Mouse (Mus musculus) adipose tissue, adult 10 weeks (tissue): ENCODE measurements around the gene Dohh. TPM values are rescaled to one million over a fixed set of nuclear protein-coding genes. Genes with fewer than 3 reads are reported as not detected.

Experiments used
- polyA plus RNA-seq: library from polyadenylated mRNA; stranded (reverse); fragments of 350-450 nt; fragmentation: Illumina TruSeq; extraction: RNeasy Lipid Tissue Mini Kit (QIAGEN cat#74804); gene quantifications from one replicate; pipeline ENCODE4 v1.2.3, GENCODE M21; 2014; ENCODE audit warnings: low read depth, low replicate concordance

Dohh gene
- polyA plus RNA-seq = 66.8 TPM

DNA sequence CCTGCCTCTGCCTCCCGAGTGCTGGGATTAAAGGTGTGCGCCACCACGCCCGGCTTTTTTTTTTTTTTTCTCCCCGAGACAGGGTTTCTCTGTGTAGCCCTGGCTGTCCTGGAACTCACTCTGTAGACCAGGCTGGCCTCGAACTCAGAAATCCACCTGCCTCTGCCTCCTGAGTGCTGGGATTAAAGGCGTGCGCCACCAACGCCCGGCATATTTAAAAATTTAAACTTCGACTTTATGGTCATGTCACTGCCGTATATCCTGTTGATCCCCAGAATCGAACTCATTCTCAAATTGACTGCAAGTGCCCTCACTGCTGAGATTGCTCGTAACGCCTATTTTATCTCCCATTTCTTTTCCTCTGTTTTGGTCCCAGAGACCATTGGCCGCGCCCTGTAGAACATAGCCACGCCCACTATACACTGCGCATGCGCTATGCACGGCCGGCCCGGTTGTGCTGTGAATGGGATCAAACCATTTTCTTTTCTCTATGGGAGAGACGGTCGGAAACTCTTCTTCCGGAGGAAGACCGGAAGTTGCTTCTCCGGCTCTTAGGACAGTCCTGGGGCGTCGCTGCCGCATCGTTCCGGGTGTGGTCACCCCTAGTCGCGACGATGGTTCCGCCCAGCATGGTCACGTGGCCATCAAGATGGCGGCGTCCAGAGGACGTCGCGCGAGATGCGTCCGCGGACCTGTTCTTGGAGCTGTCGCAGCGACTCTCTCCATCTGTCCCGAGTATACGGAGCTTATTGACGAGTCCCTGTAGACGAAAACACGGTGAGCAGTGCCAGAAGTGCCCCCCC is at the start of gene Dohh, which contains the start of gene Gm48551:
TSS of gene Dohh (plus strand) at position 627 of the 803 bp plus-strand sequence.
TSS of gene Gm48551 (plus strand) at position 665 of the 803 bp plus-strand sequence.

DNA sequence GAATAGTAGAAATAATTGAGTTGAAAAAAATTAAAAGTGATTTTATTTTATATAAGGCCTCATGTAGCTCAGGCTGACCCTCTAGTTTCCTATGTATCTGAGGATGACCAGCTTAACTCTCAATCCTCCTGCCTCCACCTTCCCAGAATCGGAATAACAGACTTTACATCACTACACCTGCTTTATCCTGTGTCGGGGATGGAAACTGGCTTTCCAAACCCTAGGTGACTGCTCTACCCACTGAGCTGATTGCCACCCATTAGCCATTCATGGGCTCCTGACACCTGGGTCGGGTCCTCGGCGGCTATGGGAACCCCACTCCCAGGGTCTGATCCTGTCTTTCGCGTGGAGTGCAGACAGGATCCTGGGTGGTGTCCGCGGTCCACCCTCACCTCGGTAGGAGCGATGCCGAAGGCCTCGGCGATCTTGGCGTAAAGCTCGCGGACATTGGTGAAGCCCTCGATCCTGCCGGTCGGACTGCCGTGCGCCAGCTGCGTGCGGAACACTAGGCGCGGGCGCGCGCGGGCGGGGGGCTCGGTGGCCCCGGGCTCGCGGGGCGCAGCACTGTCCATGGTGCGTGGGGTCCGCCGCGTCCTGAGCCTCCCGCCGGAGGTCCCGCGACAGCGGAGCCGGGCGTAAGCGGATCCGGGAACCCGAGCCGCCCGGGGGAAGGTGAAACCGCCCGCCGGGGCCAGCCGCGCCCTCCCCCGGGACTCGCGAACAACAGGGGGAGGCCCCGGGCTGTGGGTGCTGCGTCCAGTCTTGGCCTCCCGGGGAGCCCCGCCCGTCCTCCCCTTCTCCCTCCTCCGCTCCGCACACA is 41.3 kb upstream of the Dohh start, which contains the start of gene Gipc3:
TSS of gene Gipc3 (minus strand) at position 581 of the 820 bp plus-strand sequence.

DNA sequence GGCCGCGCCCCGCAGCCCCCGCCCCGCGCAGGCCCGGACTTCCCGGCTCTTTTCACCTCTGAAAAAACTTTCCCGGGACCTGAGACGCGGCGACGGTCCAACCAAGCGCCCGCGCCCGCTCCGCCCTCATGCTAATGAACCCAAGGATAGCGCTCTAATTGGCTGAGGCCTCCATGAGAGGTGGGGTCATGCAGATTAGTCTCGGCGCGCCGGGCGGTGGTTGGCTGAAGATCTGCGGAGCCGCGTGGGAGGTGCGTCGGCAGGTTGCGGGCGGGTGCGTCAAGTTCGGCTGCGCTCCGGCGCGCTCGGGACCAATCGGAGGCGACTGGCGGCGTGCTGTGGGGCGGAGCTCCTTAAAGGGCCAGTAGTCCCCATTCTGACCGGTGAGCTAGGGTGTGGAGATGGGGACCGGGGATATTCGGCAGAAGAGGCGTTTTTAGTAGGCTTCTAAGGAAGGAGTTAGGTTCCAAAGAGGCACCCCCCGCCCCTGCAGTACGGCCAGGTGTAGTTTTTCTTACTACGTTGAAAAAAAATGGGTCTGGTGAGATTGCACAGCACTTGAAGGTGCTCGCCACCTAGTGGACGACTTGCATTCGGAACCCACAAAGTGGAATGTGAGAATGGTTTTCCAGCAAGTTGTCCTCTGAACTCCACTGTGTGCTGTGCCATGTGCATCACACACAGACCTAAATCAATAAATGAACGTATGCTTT is 33.7 kb upstream of the Dohh start, which contains the start of gene Hmg20b:
TSS of gene Hmg20b (minus strand) at position 130 of the 713 bp plus-strand sequence.

DNA sequence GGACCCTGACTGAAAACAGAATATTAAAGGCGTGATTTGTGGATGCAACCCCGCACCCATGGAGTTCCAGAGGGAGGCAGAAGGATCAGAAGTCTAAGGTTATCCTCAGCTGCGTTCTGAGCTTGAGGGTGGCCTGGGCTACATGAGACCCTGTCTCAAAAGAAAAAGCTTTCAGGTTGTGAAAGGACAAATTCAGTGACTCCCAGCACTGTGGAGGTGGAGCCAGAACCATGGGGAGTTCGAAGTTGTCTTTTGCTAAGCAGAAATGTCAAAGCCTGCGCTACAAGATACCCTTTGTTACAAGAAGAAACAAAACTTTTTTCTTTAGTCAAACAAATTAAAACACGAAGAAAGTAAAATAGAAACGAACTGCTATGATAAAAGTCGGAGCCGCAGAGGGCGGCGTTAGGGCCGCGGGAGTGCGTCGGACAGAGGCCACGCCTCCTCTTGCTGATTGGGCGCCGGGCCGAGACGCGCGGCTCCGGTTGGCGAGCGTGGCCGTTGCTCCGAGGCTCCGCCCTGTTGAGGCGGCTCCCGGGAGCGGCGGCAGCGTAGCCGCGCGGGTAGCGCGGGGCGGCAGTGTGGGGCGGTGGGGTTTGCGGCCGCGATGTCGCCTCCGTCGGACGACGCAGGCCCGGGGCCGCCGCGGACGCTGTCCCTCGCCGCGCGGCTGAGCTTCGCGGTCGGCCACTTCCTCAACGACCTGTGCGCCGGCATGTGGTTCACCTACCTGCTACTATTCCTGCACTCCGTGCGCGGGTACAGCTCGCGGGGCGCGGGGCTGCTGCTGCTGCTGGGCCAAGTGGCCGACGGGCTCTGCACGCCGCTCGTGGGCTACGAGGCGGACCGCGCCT is 27.0 kb upstream of the Dohh start, which contains the start of gene Mfsd12:
TSS of gene Mfsd12 (plus strand) at position 501 of the 854 bp plus-strand sequence.

DNA sequence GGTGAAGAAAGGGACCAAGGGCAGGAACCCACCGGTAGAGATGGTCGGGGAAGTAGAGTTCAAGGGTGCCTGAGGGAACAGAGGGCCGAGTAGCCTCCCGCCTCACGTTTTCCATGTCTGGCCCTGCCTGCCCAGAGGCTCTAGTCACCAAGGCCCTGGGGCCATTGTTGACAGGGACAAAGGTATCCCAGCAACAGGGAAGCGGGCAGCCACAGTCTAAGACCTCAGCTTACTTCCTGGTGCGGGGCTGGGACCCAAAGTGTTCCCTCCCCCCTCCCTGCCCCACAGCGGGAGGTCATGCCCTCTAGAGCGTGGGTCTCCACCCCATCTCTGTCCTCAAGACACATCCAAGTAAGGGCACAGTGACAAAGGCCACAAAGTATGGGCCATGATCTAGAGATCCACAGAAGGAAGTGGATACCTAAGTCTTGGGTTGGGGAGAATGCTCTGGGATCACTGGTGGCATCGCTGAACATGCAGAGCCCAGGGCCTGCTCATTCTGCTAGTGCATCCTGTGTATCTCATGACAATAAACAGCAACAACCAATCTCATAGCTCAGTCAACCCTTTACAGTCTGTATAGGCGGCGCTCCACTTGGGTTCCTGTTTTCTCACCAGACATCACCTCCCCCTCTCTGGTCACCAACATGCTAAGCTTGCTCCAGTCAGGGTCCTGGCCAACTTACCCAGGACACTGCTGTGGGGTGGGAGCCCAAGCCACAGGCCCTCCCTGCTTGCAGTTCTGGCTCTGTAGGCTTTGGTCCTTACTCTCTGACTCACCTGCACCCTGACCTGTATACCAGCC is 18.4 kb upstream of the Dohh start, which contains the start of gene 4930404N11Rik:
TSS of gene 4930404N11Rik (minus strand) at position 145 of the 805 bp plus-strand sequence.

DNA sequence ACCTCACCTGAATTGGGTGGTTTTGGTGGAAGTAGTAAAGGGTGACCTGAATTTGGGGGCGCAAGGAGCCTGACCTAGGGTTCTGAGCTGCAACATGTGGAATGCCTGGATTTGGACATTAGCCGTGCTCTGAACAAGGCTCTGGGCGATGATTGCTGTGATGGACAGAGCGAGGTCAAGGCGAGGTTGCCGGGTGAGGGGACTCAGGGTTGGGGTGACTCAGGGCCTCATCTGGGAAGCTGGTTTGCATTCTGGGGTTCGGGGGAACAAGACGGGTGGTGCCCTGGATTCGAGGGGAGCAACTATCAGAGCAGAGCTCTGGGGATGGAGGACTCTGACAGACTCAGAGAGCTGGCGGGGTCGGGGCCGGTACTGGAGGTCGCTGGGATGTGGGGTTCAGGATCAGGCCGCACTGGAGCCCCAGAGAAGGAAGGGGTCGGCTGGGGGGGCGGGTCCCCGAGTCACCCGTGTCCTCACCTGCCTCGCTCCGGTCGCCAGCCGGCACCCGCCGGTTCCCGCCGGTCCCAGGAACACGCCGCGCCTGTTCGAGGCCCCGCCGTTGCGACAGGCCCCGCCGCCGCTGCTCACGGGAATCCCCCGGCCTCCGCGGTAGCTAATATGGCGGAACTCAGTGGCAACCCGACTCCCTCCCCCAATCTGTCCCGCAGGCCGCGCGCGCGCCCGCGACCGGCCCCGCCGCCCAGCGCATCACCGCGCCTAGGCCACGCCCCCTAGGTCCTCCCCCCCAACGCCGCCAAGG is 6.3 kb upstream of the Dohh start, which contains the start of gene Fzr1:
TSS of gene Fzr1 (minus strand) at position 724 of the 760 bp plus-strand sequence.

DNA sequence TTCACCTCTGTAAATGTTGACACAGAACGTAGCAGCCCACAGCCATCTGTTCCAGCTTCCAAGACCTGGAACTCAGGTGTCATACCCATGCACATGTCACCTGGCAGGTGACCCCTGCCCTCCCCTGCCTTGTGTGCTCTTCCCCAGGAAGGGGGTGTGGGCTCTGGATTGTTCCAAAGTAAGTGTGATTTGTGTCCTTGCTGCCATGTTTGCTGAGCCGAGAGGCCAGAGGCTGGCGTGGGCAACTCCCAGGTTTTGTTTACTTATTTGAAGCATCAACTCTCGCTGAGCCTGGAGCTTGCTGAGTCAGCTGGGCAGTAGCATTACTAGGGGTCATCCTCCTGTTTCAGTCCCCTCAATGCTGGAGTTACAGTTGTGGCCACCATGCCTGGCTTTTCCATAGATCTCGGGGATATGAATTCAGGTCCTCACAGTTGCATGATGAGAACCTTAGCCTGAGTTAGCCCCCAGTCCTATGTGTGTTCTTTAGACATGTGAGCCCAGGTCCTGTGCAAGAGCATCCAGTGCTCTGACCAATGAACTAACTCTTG is 4.4 kb downstream of the Dohh start, which contains the start of gene Gm48552:
TSS of gene Gm48552 (plus strand) at position 501 of the 551 bp plus-strand sequence.

DNA sequence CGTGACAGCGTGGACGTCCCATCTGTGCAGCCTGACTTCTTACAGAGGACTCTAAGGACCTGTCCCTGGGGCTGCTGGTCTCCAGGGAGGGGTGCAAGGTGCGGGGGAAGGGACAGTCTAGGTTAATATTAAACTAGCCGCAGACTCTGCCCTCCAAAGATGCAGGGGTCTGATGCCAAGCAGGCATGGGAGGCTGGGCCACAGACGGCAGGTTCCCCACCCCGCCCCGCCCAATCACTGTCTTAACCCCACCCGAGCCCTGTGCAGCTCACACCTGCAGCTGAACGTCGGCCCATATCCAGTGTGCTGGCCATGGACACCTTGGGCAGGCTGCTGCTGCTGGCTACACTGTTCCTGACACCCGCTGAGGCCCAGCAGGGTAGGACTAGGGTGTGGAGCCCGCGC is 8.6 kb downstream of the Dohh start, which contains the start of gene Smim24:
TSS of gene Smim24 (plus strand) at position 271 of the 405 bp plus-strand sequence.

Other genes with a start within 250 kb of the Dohh start
- 26.5 TPM for gene Zbtb7a, start 249.2 kb upstream of the Dohh start, polyA plus RNA-seq
- 23.4 TPM for gene Pias4, start 216.5 kb upstream of the Dohh start, polyA plus RNA-seq
- gene Eef2, start 207.8 kb upstream of the Dohh start, polyA plus RNA-seq = 1,511 TPM
- gene Dapk3, start 201.4 kb upstream of the Dohh start, polyA plus RNA-seq = 50.3 TPM
- gene 4930442H23Rik, start 200.6 kb upstream of the Dohh start, polyA plus RNA-seq = not detected
- gene Nmrk2, start 182.4 kb upstream of the Dohh start, polyA plus RNA-seq = not detected
- gene Atcay, start 153.6 kb upstream of the Dohh start, polyA plus RNA-seq = not detected
- gene Zfr2, start 151.3 kb upstream of the Dohh start, polyA plus RNA-seq = 11.6 TPM
- gene Matk, start 131.5 kb upstream of the Dohh start, polyA plus RNA-seq = 2.8 TPM
- 87.0 TPM for gene Mrpl54, start 117.5 kb upstream of the Dohh start, polyA plus RNA-seq
- gene Apba3, start 117.5 kb upstream of the Dohh start, polyA plus RNA-seq = 47.8 TPM
- gene Tjp3, start 92.8 kb upstream of the Dohh start, polyA plus RNA-seq = 24.4 TPM
- 44.2 TPM for gene Pip5k1c, start 91.5 kb upstream of the Dohh start, polyA plus RNA-seq
- 18.5 TPM for gene Cactin, start 63.3 kb upstream of the Dohh start, polyA plus RNA-seq
- gene Tbxa2r, start 55.7 kb upstream of the Dohh start, polyA plus RNA-seq = 2.7 TPM
- gene Gipc3, start 41.2 kb upstream of the Dohh start, polyA plus RNA-seq = 1.1 TPM
- 63.1 TPM for gene Hmg20b, start 33.9 kb upstream of the Dohh start, polyA plus RNA-seq
- gene Mfsd12, start 26.9 kb upstream of the Dohh start, polyA plus RNA-seq = 22.3 TPM
- gene 4930404N11Rik, start 18.6 kb upstream of the Dohh start, polyA plus RNA-seq = 2.1 TPM
- 22.5 TPM for gene Fzr1, start 5.9 kb upstream of the Dohh start, polyA plus RNA-seq
- gene Gm48551, start within 50 bp of the Dohh start, polyA plus RNA-seq = 2.8 TPM
- gene Gm48552, start 4.6 kb downstream of the Dohh start, polyA plus RNA-seq = 1.7 TPM
- gene Smim24, start 8.6 kb downstream of the Dohh start, polyA plus RNA-seq = 53.6 TPM
- 48.7 TPM for gene Nfic, start 71.2 kb downstream of the Dohh start, polyA plus RNA-seq
- 1.2 TPM for gene Celf5, start 98.3 kb downstream of the Dohh start, polyA plus RNA-seq
- gene Ncln, start 112.0 kb downstream of the Dohh start, polyA plus RNA-seq = 50.8 TPM
- 0.93 TPM for gene S1pr4, start 115.7 kb downstream of the Dohh start, polyA plus RNA-seq
- 2.9 TPM for gene Gna15, start 139.8 kb downstream of the Dohh start, polyA plus RNA-seq
- gene Gna11, start 160.8 kb downstream of the Dohh start, polyA plus RNA-seq = 118 TPM
- 286 TPM for gene Aes, start 175.1 kb downstream of the Dohh start, polyA plus RNA-seq
- 45.0 TPM for gene Tle2, start 190.1 kb downstream of the Dohh start, polyA plus RNA-seq
- 15.3 TPM for gene Tle6, start 216.6 kb downstream of the Dohh start, polyA plus RNA-seq
- gene BC025920, start 221.8 kb downstream of the Dohh start, polyA plus RNA-seq = 3.6 TPM
- gene Sirt6, start 243.4 kb downstream of the Dohh start, polyA plus RNA-seq = 18.6 TPM
- 21.9 TPM for gene Ankrd24, start 244.1 kb downstream of the Dohh start, polyA plus RNA-seq